Mouse (Mus musculus) layer of hippocampus, adult 11-12 months (tissue): ENCODE results near the gene Gm10639.
"Not testable (repeated sequence)": the region's sequence is repeated elsewhere in the genome, so short reads cannot be mapped to it uniquely, and the experiment has no call there.

ENCODE experiments used
- DNase-seq: peaks from one replicate; pipeline ENCODE4 v3.0.0; 2022; ENCODE audit warnings: low spot score

The Gm10639 gene

GRCm38 (mm10) chr9:78289723-78290122 lies at the start of gene Gm10639:
Gene Gm10639 (plus strand): TSS chr9:78289923.
- DNase-seq: not testable (repeated sequence)

DNA sequence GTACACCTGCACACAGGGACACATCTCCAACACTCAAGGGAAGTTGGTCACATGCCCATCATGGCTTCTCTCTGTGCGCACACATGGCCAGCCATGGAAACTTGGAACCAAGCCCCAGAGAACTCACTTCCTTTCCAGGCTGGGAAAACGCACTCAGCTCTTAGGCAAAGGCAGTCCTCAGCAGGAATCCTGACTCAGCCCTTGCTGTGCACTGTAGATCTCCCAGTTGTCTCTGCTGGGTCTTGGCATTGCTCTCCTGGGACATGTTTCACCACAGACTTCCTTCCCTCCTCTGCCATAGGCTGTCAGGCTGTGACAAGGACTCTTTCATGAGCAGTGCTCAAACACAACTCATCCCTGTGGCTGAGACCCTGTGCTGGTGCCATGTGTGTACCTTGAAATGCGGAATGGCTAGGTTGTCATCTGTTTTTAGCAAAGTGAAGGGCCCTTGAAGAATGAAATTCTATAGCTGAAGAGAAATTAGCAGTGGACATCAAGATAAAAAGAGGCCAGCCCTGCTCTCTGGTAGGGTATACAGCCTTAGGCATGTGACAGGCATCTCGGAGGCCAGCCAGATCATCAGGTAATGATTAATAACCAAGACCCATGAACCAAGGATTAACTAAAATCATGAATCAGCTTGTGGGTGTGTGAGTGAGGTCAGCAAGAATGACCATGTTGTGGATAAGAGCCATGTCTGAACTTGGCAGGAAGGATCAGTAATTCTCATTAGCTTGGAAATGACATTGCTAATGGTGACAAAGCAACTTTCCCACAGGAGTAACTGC lies 33.8 kb upstream of the Gm10639 start:
- not testable (repeated sequence) for DNase-seq

- not testable (repeated sequence) for DNase-seq
Measured at GRCm38 (mm10) chr9:78256914-78257313, 32.8 kb upstream of the Gm10639 start, which contains the start of gene Gm3776. Gene Gm3776 (plus strand): TSS chr9:78257129.

DNA sequence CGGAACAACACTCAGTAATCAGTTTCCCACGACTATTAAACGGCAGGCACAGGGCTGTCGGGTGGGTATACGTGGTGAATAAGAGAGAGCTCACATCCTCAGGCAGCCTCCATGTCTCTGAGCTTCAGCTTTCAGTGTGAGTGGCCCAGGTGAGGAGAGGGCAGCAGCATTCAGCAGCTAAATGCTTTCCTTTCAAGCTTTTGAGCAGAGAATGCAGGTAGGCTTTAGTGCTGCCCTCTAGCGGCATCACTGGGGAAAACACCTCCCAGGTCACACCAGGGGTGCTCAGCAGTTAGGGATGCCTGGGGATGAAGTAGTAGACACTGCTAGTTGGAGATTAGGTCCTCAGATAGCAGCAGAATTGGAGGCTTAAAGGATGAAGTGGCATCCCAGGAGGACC lies 30.0 kb upstream of the Gm10639 start:
- peak; percentile 33 for DNase-seq

DNA sequence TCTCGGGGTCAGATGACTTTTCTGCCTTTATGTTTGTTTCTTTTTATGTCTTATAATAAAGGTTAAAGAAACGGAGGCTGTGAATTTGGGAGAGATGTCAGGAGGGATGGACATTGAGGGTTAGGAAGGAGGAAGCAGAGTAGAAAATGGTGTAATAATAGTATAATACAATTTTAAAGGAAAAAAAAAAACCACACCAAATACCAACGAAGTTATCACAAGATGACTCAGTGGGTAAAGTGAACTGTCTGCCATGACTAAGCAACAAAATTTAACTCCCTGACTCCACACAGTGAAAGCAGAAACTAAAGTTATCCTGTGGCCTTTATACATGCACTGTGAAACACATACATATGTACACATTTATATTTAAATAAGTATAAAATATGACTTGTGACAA lies 18.8 kb upstream of the Gm10639 start:
- not testable (repeated sequence) for DNase-seq

- DNase-seq: not testable (repeated sequence)
Measured at GRCm38 (mm10) chr9:78282002-78282711, 7.6 kb upstream of the Gm10639 start.

- not testable (repeated sequence) for DNase-seq
Measured at GRCm38 (mm10) chr9:78289063-78289462, 660 bp upstream of the Gm10639 start.

- not testable (repeated sequence) for DNase-seq
Measured at GRCm38 (mm10) chr9:78292462-78292861, 2.7 kb downstream of the Gm10639 start.

- DNase-seq: not testable (repeated sequence)
Measured at GRCm38 (mm10) chr9:78293683-78294082, 4.0 kb downstream of the Gm10639 start.

DNA sequence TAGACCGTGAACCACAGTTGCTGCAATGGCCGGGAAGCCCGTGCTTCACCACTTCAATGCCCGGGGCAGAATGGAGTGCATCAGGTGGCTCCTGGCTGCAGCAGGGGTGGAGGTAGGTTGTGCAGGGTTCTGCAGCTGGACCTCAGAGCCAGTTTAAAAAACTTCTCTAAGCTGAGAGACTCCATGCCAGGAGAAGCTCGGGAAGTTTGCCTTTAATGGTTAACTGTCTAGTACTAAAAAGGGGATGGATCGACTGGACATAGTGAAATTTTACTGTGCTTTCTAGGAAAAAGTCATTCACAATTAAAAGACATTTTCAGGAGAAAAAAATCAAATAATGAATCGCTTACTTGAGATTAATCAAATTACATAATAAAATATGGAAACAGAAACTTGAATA lies 5.1 kb downstream of the Gm10639 start:
- DNase-seq: not testable (repeated sequence)

- peak; percentile 17 for DNase-seq
Measured at GRCm38 (mm10) chr9:78296089-78296488, 6.4 kb downstream of the Gm10639 start.

GRCm38 (mm10) chr9:78298232-78298631 lies 8.5 kb downstream of the Gm10639 start:
- DNase-seq: no peak

- DNase-seq: not testable (repeated sequence)
Measured at GRCm38 (mm10) chr9:78299143-78299542, 9.4 kb downstream of the Gm10639 start.

GRCm38 (mm10) chr9:78308122-78308521 lies 18.4 kb downstream of the Gm10639 start:
- DNase-seq: not testable (repeated sequence)

- no peak for DNase-seq
Measured at GRCm38 (mm10) chr9:78314696-78315095, 25.0 kb downstream of the Gm10639 start, which contains the start of gene Omt2a. Gene Omt2a (minus strand): TSS chr9:78314796.

DNA sequence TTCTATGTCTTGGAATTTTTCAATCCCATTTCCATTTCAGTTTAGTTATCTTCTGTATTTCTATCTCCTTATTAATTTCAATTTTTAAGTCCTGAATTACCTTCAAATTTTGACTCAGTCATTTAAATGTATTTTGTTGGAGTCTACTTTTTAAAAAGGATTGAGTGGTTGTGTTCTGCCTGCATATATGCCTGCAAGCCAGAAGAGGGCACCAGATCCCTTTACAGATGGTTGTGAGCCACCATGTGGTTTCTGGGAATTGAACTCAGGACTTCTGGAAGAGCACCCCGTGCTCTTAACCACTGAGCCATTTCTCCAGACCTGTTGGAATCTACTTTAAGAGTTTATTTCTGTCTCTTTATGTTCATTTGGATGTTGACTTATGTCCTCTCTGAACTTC lies 29.8 kb downstream of the Gm10639 start:
- DNase-seq: no peak

GRCm38 (mm10) chr9:78327289-78327688 lies 37.6 kb downstream of the Gm10639 start, which contains the start of gene Omt2b:
Gene Omt2b (plus strand): TSS chr9:78327589.
- DNase-seq: not testable (repeated sequence)

DNA sequence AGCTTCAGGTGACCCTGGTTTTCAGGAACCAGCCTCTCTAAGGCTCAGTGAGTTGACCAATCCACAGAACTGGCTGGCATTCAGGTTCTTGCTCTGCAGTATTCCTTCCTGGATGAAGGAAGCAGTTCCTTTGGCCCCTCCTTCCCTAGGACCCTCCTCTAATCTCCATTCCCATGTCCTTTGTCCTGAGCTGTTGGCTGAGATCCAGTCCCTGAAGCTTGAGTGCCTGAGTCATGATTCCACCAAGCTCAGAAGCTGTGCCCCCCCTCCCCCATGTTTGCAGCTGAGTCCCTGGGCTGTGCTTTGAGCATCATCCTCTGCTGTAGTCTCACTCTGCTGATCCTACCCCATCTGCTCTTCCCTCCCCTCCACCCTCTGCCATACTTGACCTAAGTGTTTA lies 47.3 kb downstream of the Gm10639 start:
- DNase-seq: not testable (repeated sequence)

DNA sequence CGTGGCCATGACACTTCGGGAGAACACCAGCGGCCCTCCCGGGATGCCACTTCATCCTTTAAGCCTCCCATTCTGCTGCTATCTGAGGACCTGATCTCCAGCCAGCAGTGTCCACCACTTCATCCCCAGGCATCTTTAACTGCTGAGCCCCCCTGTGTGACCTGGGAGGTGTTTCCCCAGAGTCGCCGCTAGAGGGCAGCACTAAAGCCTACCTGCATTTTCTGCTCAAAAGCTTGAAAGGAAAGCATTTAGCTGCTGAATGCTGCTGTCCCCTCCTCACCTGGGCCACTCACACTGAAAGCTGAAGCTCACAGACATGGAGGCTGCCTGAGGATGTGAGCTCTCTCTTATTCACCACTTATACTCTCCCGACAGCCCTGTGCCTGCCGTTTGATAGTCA lies 50.6 kb downstream of the Gm10639 start:
- peak; percentile 6 for DNase-seq

DNA sequence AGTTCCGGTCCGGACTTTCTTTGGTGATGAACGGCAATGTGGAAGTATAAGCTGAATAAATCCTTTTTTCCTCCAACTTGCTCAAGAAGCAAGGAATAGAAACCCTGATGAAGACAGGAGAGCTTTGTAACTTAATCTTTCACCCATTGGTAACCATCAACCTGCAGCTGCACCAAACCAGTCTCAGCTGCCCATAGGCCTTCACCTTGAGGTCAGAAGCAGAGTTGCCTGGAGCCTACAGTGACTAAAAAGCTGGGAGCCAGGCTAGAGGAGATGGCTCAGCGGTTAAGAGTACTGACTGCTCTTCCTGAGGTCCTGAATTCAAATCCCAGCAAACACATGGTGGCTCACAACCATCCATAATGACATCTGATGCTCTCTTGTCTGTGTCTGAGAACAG lies 52.8 kb downstream of the Gm10639 start:
- DNase-seq: not testable (repeated sequence)

GRCm38 (mm10) chr9:78343055-78343454 lies 53.3 kb downstream of the Gm10639 start:
- not testable (repeated sequence) for DNase-seq

DNA sequence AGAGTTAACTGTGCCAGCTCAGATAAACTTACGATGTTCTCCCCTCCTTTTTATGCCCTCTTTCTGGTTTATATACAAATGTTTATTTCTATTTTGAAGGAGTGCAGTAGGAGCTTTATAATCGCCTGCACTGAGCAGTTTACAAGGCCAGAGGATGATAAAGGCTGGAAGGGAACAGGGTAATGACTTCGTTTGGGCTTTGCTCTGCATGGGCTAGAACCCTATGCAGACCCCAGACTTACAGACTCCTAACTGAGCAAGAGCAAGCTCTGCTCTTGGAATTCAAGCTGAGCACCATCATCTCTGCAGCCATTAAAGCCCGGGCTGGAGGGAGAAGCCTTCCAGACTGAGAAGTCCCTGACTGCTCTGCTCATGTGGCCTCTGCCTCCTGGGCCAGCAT lies 55.5 kb downstream of the Gm10639 start:
- not testable (repeated sequence) for DNase-seq

- no peak for DNase-seq
Measured at GRCm38 (mm10) chr9:78347004-78347403, 57.3 kb downstream of the Gm10639 start.
